Mouse (Mus musculus): ENCODE results near the gene 6330409D20Rik. TPM values are rescaled to one million over a fixed set of nuclear protein-coding genes. Genes with fewer than 3 reads are reported as not detected.

The 6330409D20Rik gene
- polyA plus RNA-seq, 1 experiment = 7.7 TPM

GRCm38 (mm10) chr2:32712108-32712551 lies 28.7 kb downstream of the 6330409D20Rik start:
- Histone ChIP-seq H3K4me3 (replicated peaks; ENCODE audit: insufficient read depth, low read depth, low read length) (peak overlapping the region; percentile 77), H3K27me3 (ENCODE audit: control insufficient read depth, insufficient read depth, low read length) (no peaks in the 10 kb centered on the region), H3K27ac (ENCODE audit: insufficient read depth, low read length) (peak overlapping the region; percentile 27), H3K4me1 (ENCODE audit: control insufficient read depth, insufficient read depth, low read length) (peaks cover 2% of the 10 kb centered on the region; the same call in 1 of the 2 replicates)
- DNase-seq = no peak
- under 1% methylated on average over 41 of the region's 41 CpGs for WGBS
- no peak for TF ChIP-seq POLR2A (IDR thresholded peaks at IDR 0.05; ENCODE audit: borderline replicate concordance, insufficient read depth, low read length)
- TF ChIP-seq CTCF (IDR thresholded peaks at IDR 0.05; ENCODE audit: borderline replicate concordance, insufficient read depth, low read depth, low read length) = no peak

DNA sequence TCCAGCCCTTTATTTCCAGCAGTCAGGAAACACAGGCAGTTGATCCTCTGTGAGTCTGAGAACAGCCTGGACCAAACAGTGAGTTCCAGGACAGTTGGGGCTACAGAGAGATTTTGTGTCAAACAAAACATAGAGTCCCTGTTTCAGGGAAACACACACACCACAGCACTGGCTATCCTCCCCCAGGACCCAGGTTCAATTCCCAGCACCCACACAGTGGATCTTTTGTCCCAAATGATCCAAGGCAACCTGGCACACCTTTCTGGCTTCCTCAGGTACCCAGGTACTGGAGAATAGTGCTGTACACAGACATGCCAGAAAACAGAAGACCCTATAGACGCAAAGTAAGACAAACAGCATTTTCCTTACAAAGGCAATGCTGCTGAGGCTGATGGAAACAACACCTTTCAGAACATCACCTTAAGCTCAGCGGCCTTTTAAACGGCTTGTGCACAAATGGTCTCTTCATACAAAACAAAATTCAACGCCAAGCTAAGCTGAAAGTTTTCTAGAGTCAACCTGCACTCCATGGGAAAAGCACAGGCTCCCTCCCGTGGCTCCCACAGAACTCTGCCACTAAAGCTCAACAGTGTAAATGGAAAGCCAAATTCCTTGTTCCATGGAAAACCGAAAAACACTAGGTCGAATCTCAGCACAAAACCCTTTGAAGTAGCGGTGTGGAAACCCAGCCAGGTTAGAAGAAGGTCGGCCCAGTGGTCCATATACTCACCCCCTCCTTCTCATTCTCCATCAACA lies 29.3 kb downstream of the 6330409D20Rik start:
- Histone ChIP-seq H3K27me3 (ENCODE audit: control insufficient read depth, insufficient read depth, low read length) (no peaks in the 10 kb centered on the region), H3K4me3 (replicated peaks; ENCODE audit: insufficient read depth, low read depth, low read length) (peak overlapping the region; percentile 77), H3K4me1 (ENCODE audit: control insufficient read depth, insufficient read depth, low read length) (peaks cover 2% of the 10 kb centered on the region; the same call in 1 of the 2 replicates), H3K27ac (ENCODE audit: insufficient read depth, low read length) (peak overlapping the region; percentile 27; the same call in 1 of the 2 replicates)
- no peak for DNase-seq
- TF ChIP-seq POLR2A (IDR thresholded peaks at IDR 0.05; ENCODE audit: borderline replicate concordance, insufficient read depth, low read length) (no peak), CTCF (IDR thresholded peaks at IDR 0.05; ENCODE audit: borderline replicate concordance, insufficient read depth, low read depth, low read length) (no peak)
- whole genome bisulfite sequencing = 27% methylated on average over 9 of the region's 9 CpGs

- Histone ChIP-seq H3K27me3 (ENCODE audit: control insufficient read depth, insufficient read depth, low read length) (no peaks in the 10 kb centered on the region), H3K4me3 (replicated peaks; ENCODE audit: insufficient read depth, low read depth, low read length) (no peak overlapping the region), H3K4me1 (ENCODE audit: control insufficient read depth, insufficient read depth, low read length) (peaks cover 2% of the 10 kb centered on the region; the same call in 1 of the 2 replicates), H3K27ac (ENCODE audit: insufficient read depth, low read length) (no peak overlapping the region)
- TF ChIP-seq CTCF (IDR thresholded peaks at IDR 0.05; ENCODE audit: borderline replicate concordance, insufficient read depth, low read depth, low read length) (no peak), POLR2A (IDR thresholded peaks at IDR 0.05; ENCODE audit: borderline replicate concordance, insufficient read depth, low read length) (no peak)
- DNase-seq = no peak
- 80% methylated on average over 5 of the region's 5 CpGs for WGBS
Observed at GRCm38 (mm10) chr2:32710425-32710824, 30.4 kb downstream of the 6330409D20Rik start.

- TF ChIP-seq CTCF (IDR thresholded peaks at IDR 0.05; ENCODE audit: borderline replicate concordance, insufficient read depth, low read depth, low read length) = no peak
- TF ChIP-seq POLR2A (IDR thresholded peaks at IDR 0.05; ENCODE audit: borderline replicate concordance, insufficient read depth, low read length) = no peak
- Histone ChIP-seq H3K4me1 (ENCODE audit: control insufficient read depth, insufficient read depth, low read length) (peaks cover 2% of the 10 kb centered on the region; the same call in 1 of the 2 replicates), H3K4me3 (replicated peaks; ENCODE audit: insufficient read depth, low read depth, low read length) (no peak overlapping the region), H3K27ac (ENCODE audit: insufficient read depth, low read length) (no peak overlapping the region), H3K27me3 (ENCODE audit: control insufficient read depth, insufficient read depth, low read length) (no peaks in the 10 kb centered on the region)
- DNase-seq = no peak
- WGBS = 88% methylated on average over 20 of the region's 20 CpGs
Observed at GRCm38 (mm10) chr2:32709521-32710137, 31.2 kb downstream of the 6330409D20Rik start.

DNA sequence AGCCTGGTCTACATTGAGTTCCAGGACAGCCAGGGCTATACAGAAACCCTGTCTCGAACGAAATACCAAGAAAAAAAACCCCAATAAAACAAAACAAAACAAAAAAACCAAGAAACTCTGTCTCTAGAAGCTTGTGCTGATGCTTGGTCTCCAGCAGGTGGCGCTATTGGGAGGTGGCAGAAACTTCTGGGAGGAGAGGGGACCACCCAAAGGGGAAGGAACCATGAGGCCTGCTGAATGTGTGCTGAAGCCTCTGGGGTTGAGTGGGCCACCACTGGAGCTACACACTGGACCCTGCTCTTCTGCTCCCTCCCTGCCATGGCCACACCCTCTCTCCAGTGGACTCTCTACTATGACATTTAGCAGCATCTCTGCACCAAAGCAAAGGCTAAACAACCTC lies 32.2 kb downstream of the 6330409D20Rik start:
- Histone ChIP-seq H3K4me3 (replicated peaks; ENCODE audit: insufficient read depth, low read depth, low read length) (no peak overlapping the region), H3K27me3 (ENCODE audit: control insufficient read depth, insufficient read depth, low read length) (no peaks in the 10 kb centered on the region), H3K4me1 (ENCODE audit: control insufficient read depth, insufficient read depth, low read length) (0 out of 2 replicates have a peak, but pooled peaks cover 2% of the 10 kb centered on the region), H3K27ac (ENCODE audit: insufficient read depth, low read length) (no peak overlapping the region)
- DNase-seq = no peak
- WGBS = 19% methylated on average over 3 of the region's 3 CpGs
- TF ChIP-seq POLR2A (IDR thresholded peaks at IDR 0.05; ENCODE audit: borderline replicate concordance, insufficient read depth, low read length) = no peak
- peak; percentile 66; the same call in 1 of the 2 replicates for TF ChIP-seq CTCF (IDR thresholded peaks at IDR 0.05; ENCODE audit: borderline replicate concordance, insufficient read depth, low read depth, low read length)

DNA sequence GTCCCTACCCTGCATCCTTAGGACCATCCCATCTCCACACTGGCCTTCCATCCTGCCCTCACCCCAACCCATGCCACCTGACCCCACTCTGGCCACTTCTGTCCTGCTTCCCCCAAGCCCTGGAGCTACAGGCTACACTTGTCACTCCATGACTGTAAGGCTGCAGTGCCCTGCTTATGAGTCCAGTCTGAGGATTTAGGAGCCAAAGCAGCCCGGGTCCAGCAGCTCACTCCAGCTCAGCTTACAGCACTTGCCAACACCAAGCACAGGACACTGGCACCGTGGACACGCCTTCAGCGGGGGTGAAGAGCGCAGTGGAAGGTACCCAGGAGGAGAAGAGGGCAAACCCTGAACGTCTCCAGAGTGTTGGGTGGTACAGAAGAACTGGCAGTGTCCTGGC lies 33.8 kb downstream of the 6330409D20Rik start:
- WGBS = 84% methylated on average over 6 of the region's 6 CpGs

DNA sequence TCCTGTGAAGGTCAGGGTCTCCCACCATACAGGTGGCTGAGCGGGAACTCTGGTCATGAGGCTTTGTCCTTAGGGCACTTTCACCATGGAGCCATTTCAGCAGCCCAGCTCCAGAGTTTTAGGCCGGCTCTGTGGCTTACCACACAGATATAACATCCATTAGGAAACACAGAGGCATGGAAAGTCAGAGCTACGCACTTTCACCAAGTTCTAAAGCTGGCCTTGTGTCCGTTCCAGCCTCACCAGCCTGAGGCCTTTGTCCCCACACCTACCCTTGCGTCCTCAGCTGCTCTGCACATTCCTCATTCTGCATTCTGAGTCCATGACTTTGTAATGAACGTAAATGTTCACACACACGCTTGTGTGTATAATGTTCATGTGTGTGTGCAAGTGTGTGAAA lies 35.8 kb downstream of the 6330409D20Rik start:
- no peak overlapping the region for H3K27ac ChIP-seq (ENCODE audit: insufficient read depth, low read length)
- no peaks in the 10 kb centered on the region for H3K27me3 ChIP-seq (ENCODE audit: control insufficient read depth, insufficient read depth, low read length)
- no peak for DNase-seq
- TF ChIP-seq CTCF (IDR thresholded peaks at IDR 0.05; ENCODE audit: borderline replicate concordance, insufficient read depth, low read depth, low read length) (no peak), POLR2A (IDR thresholded peaks at IDR 0.05; ENCODE audit: borderline replicate concordance, insufficient read depth, low read length) (no peak)
- H3K4me3 ChIP-seq (replicated peaks; ENCODE audit: insufficient read depth, low read depth, low read length) = no peak overlapping the region
- WGBS = 91% methylated on average over 7 of the region's 7 CpGs
- H3K4me1 ChIP-seq (ENCODE audit: control insufficient read depth, insufficient read depth, low read length) = no peaks in the 10 kb centered on the region

More for the DNA sequence above, 33.8 kb downstream of the 6330409D20Rik start:
- no peak for DNase-seq
- H3K4me3 ChIP-seq (replicated peaks; ENCODE audit: insufficient read depth, low read depth, low read length) = no peak overlapping the region
- no peak overlapping the region for H3K27ac ChIP-seq (ENCODE audit: insufficient read depth, low read length)
- no peaks in the 10 kb centered on the region for H3K27me3 ChIP-seq (ENCODE audit: control insufficient read depth, insufficient read depth, low read length)
- 0 out of 2 replicates have a peak, but pooled peaks cover 2% of the 10 kb centered on the region for H3K4me1 ChIP-seq (ENCODE audit: control insufficient read depth, insufficient read depth, low read length)
- TF ChIP-seq POLR2A (IDR thresholded peaks at IDR 0.05; ENCODE audit: borderline replicate concordance, insufficient read depth, low read length) (no peak), CTCF (IDR thresholded peaks at IDR 0.05; ENCODE audit: borderline replicate concordance, insufficient read depth, low read depth, low read length) (no peak)

All from cerebellum, adult 2 months (tissue).